Mouse (Mus musculus) neural tube, embryonic 13.5 days (tissue): ENCODE data around the gene F2rl3. TPM values are rescaled to one million over a fixed set of nuclear protein-coding genes. Genes with fewer than 3 reads are reported as not detected.
A peak's percentile ranks its signal among the peaks of the same experiment; 100 is the strongest.

ENCODE experiments used
- ATAC-seq: fragments of 200-750 bp; cut with Nextera tagmentation; 2 replicates; pipeline ENCODE4 v1.8.0; 2017; ENCODE audit warnings: low read depth, mild to moderate bottlenecking, moderate TSS enrichment, moderate library complexity
- H3K27ac ChIP-seq: fragments of 300-500 bp; sonication (generic); replicated peaks from 2 replicates; pipeline ENCODE4 v1.5.1; 2015; ENCODE audit warnings: moderate library complexity, mild to moderate bottlenecking, inconsistent platforms
- H3K27me3 ChIP-seq: fragments of 300-500 bp; sonication (generic); 2 replicates; pipeline ENCODE4 v1.6.1; 2015; ENCODE audit warnings: mild to moderate bottlenecking, inconsistent platforms
- H3K36me3 ChIP-seq: fragments of 300-500 bp; sonication (generic); 2 replicates; pipeline ENCODE4 v1.6.1; 2015; ENCODE audit warnings: mild to moderate bottlenecking, inconsistent platforms
- H3K4me1 ChIP-seq: fragments of 300-500 bp; sonication (generic); replicated peaks from 2 replicates; pipeline ENCODE4 v1.6.1; 2015; ENCODE audit warnings: inconsistent platforms
- H3K4me2 ChIP-seq: fragments of 300-500 bp; sonication (generic); 2 replicates; pipeline ENCODE4 v1.6.1; 2015; ENCODE audit warnings: inconsistent platforms, mild to moderate bottlenecking, moderate library complexity
- H3K4me3 ChIP-seq: fragments of 300-500 bp; sonication (generic); 2 replicates; pipeline ENCODE4 v1.5.1; 2015; ENCODE audit warnings: mild to moderate bottlenecking, inconsistent platforms
- H3K9ac ChIP-seq: fragments of 300-500 bp; sonication (generic); 2 replicates; pipeline ENCODE4 v1.6.1; 2015; ENCODE audit warnings: moderate library complexity, mild to moderate bottlenecking, inconsistent platforms
- H3K9me3 ChIP-seq: fragments of 300-500 bp; sonication (generic); 2 replicates; pipeline ENCODE4 v1.6.1; 2016; ENCODE audit warnings: inconsistent platforms
- WGBS: fragments of 180-500 bp; shearing (Covaris S2); methylation state at CpG from one replicate; pipeline ENCODE4 v1.1.7; 2015; 5-methylcytosine and 5-hydroxymethylcytosine counted together
- polyA plus RNA-seq: library from polyadenylated mRNA; unstranded; fragments of >200 nt; fragmentation: Nextera tagmentation; extraction: Ambion mirVana; gene quantifications from 2 replicates; pipeline ENCODE4 v1.2.1, GENCODE M21; 2015

The F2rl3 gene
- polyA plus RNA-seq = 0.53 and 0.94 TPM in 2 replicates

- Histone ChIP-seq H3K27ac (no peak within 1 kb of the TSS), H3K27me3 (no peaks in the 10 kb centered on the region), H3K9me3 (no peaks in the 10 kb centered on the region), H3K4me2 (no peak within 1 kb of the TSS), H3K36me3 (peaks cover 34% of the 10 kb centered on the region), H3K4me1 (no peaks in the 10 kb centered on the region), H3K9ac (no peak within 1 kb of the TSS), H3K4me3 (no peak within 1 kb of the TSS)
- no peak for ATAC-seq
- WGBS = 83% methylated on average over 7 of the region's 7 CpGs
Observed at GRCm38 (mm10) chr8:72761322-72762051, at the start of gene F2rl3. F2rl3 (plus strand) TSS chr8:72761880.

- Histone ChIP-seq H3K36me3 (no peaks in the 10 kb centered on the region), H3K9me3 (no peaks in the 10 kb centered on the region), H3K4me2 (no peak overlapping the region), H3K27me3 (no peaks in the 10 kb centered on the region), H3K27ac (no peak overlapping the region), H3K4me3 (no peak overlapping the region), H3K9ac (no peak overlapping the region), H3K4me1 (no peaks in the 10 kb centered on the region)
- ATAC-seq = no peak
- 24% methylated on average over 6 of the region's 6 CpGs for WGBS
Observed at GRCm38 (mm10) chr8:72712569-72712968, 49.1 kb upstream of the F2rl3 start.

DNA sequence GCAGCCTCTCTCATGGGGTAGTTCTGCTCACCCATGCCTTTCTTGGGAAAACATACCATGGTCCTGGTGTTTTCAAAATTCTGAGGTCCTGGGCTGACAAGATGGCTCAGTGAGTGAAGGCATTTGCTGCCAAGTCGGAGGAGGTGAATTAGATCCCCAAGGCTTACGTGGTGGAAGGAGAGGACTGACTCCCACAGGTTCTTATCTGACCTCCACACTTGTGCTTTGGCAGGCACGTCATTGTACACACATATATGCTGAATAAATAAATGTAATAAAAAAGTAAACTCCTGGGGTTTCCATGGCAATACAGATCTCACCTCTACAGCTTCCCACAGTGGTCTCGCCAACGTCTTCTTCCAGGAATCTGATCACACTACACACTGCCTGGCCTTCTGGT is 45.1 kb upstream of the F2rl3 start:
- Histone ChIP-seq H3K36me3 (no peaks in the 10 kb centered on the region), H3K27ac (no peak overlapping the region), H3K4me3 (no peak overlapping the region), H3K27me3 (no peaks in the 10 kb centered on the region), H3K4me1 (no peaks in the 10 kb centered on the region), H3K4me2 (no peak overlapping the region), H3K9ac (no peak overlapping the region), H3K9me3 (no peaks in the 10 kb centered on the region)
- 89% methylated on average over 5 of the region's 5 CpGs for WGBS
- no peak for ATAC-seq

- peaks cover 10% of the 10 kb centered on the region for H3K36me3 ChIP-seq
- H3K27ac ChIP-seq = no peak overlapping the region
- WGBS = 24% methylated on average over 1 of the region's 1 CpGs
Observed at GRCm38 (mm10) chr8:72720541-72720940, 41.1 kb upstream of the F2rl3 start.

GRCm38 (mm10) chr8:72722769-72723650 is 38.7 kb upstream of the F2rl3 start, which contains the start of gene Sin3b:
Sin3b (plus strand) TSS chr8:72723285.
- Histone ChIP-seq H3K9me3 (no peaks in the 10 kb centered on the region), H3K27ac (0 out of 2 replicates have a peak within 1 kb of the TSS, but pooled peaks have one; percentile 57), H3K27me3 (no peaks in the 10 kb centered on the region), H3K4me2 (peak within 1 kb of the TSS; percentile 82), H3K4me1 (peaks cover 17% of the 10 kb centered on the region), H3K4me3 (peak within 1 kb of the TSS; percentile 85), H3K36me3 (peaks cover 35% of the 10 kb centered on the region), H3K9ac (peak within 1 kb of the TSS; percentile 87)
- WGBS = 13% methylated on average over 56 of the region's 56 CpGs
- ATAC-seq = peak; percentile 98

More at GRCm38 (mm10) chr8:72720541-72720940, 41.1 kb upstream of the F2rl3 start:
- Histone ChIP-seq H3K4me1 (peaks cover 15% of the 10 kb centered on the region), H3K4me2 (no peak overlapping the region), H3K27me3 (no peaks in the 10 kb centered on the region), H3K4me3 (no peak overlapping the region), H3K9ac (no peak overlapping the region), H3K9me3 (no peaks in the 10 kb centered on the region)
- no peak for ATAC-seq

DNA sequence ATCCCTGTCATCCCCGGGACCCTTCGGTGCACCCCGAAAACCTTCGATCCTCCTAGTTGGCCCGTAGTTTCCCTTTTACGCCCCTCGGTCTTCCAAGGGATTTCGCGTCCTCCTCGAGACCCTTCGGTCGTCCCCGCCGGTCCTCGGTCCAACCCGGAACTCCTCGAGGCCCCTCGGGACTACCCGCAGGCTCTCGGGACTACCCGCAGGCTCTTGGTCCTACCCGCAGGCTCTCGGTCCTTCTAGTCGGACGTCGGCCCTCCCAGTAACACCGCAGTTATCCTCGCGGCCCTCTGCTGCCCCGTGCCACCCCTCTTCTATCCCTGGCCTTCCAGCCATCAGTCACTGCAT is 38.1 kb upstream of the F2rl3 start:
- peak; percentile 59 for ATAC-seq
- H3K36me3 ChIP-seq = peaks cover 41% of the 10 kb centered on the region
- no peaks in the 10 kb centered on the region for H3K9me3 ChIP-seq
- peaks cover 23% of the 10 kb centered on the region for H3K4me1 ChIP-seq
- peak overlapping the region; percentile 87 for H3K9ac ChIP-seq
- H3K4me3 ChIP-seq = peak overlapping the region; percentile 85
- under 1% methylated on average over 30 of the region's 30 CpGs for WGBS
- 0 out of 2 replicates have a peak overlapping the region, but pooled peaks have one; percentile 57 for H3K27ac ChIP-seq
- no peaks in the 10 kb centered on the region for H3K27me3 ChIP-seq
- peak overlapping the region; percentile 82 for H3K4me2 ChIP-seq

- no peak overlapping the region for H3K4me3 ChIP-seq
- peaks cover 90% of the 10 kb centered on the region for H3K36me3 ChIP-seq
- no peaks in the 10 kb centered on the region for H3K27me3 ChIP-seq
- WGBS = 86% methylated on average over 1 of the region's 1 CpGs
- peaks cover 29% of the 10 kb centered on the region for H3K4me1 ChIP-seq
- no peak overlapping the region for H3K4me2 ChIP-seq
- no peaks in the 10 kb centered on the region for H3K9me3 ChIP-seq
- peak; percentile 64; the same call in 1 of the 2 replicates for ATAC-seq
- H3K27ac ChIP-seq = no peak overlapping the region
- H3K9ac ChIP-seq = no peak overlapping the region
Observed at GRCm38 (mm10) chr8:72728636-72729035, 33.0 kb upstream of the F2rl3 start.

- no peak overlapping the region for H3K9ac ChIP-seq
- no peak overlapping the region for H3K4me2 ChIP-seq
- H3K9me3 ChIP-seq = no peaks in the 10 kb centered on the region
- no peak overlapping the region for H3K27ac ChIP-seq
- no peaks in the 10 kb centered on the region for H3K27me3 ChIP-seq
- no peaks in the 10 kb centered on the region for H3K4me1 ChIP-seq
- WGBS = 86% methylated on average over 5 of the region's 5 CpGs
- no peak for ATAC-seq
- H3K4me3 ChIP-seq = no peak overlapping the region
- H3K36me3 ChIP-seq = peaks cover 100% of the 10 kb centered on the region
Observed at GRCm38 (mm10) chr8:72735001-72735400, 26.7 kb upstream of the F2rl3 start.

GRCm38 (mm10) chr8:72736868-72737267 is 24.8 kb upstream of the F2rl3 start:
- no peak for ATAC-seq
- no peaks in the 10 kb centered on the region for H3K9me3 ChIP-seq

GRCm38 (mm10) chr8:72746061-72746460 is 15.6 kb upstream of the F2rl3 start:
- Histone ChIP-seq H3K4me3 (no peak overlapping the region), H3K4me2 (no peak overlapping the region), H3K27me3 (no peaks in the 10 kb centered on the region), H3K4me1 (no peaks in the 10 kb centered on the region), H3K9me3 (no peaks in the 10 kb centered on the region), H3K9ac (no peak overlapping the region), H3K27ac (no peak overlapping the region), H3K36me3 (peaks cover 100% of the 10 kb centered on the region)
- ATAC-seq = no peak; the same call in 1 of the 2 replicates
- 46% methylated on average over 5 of the region's 5 CpGs for WGBS

More at GRCm38 (mm10) chr8:72736868-72737267, 24.8 kb upstream of the F2rl3 start:
- Histone ChIP-seq H3K9ac (no peak overlapping the region), H3K4me2 (no peak overlapping the region), H3K4me1 (no peaks in the 10 kb centered on the region), H3K36me3 (peaks cover 99% of the 10 kb centered on the region), H3K27ac (no peak overlapping the region), H3K27me3 (no peaks in the 10 kb centered on the region), H3K4me3 (no peak overlapping the region)

- Histone ChIP-seq H3K27ac (no peak overlapping the region), H3K27me3 (no peaks in the 10 kb centered on the region), H3K4me2 (no peak overlapping the region), H3K36me3 (peaks cover 98% of the 10 kb centered on the region), H3K4me3 (no peak overlapping the region), H3K4me1 (no peaks in the 10 kb centered on the region), H3K9ac (no peak overlapping the region), H3K9me3 (no peaks in the 10 kb centered on the region)
- ATAC-seq = no peak
- WGBS = 94% methylated on average over 26 of the region's 26 CpGs
Observed at GRCm38 (mm10) chr8:72749846-72750245, 11.8 kb upstream of the F2rl3 start.

- H3K9ac ChIP-seq = no peak overlapping the region
- peaks cover 96% of the 10 kb centered on the region for H3K36me3 ChIP-seq
- H3K4me2 ChIP-seq = no peak overlapping the region
- no peaks in the 10 kb centered on the region for H3K9me3 ChIP-seq
- H3K27ac ChIP-seq = no peak overlapping the region
- WGBS = 96% methylated on average over 6 of the region's 6 CpGs
- H3K4me3 ChIP-seq = no peak overlapping the region
- H3K27me3 ChIP-seq = no peaks in the 10 kb centered on the region
- H3K4me1 ChIP-seq = no peaks in the 10 kb centered on the region
- ATAC-seq = no peak
Observed at GRCm38 (mm10) chr8:72750266-72750665, 11.4 kb upstream of the F2rl3 start.
